Mouse (Mus musculus): ENCODE results near the gene Smim13.
"Not testable (repeated sequence)": the region's sequence is repeated elsewhere in the genome, so short reads cannot be mapped to it uniquely, and the experiment has no call there.

Smim13 gene

GRCm38 (mm10) chr13:41249538-41250317, at the start of gene Smim13:
Gene Smim13 (plus strand): TSS chr13:41249844.
- DNase-seq = peak; percentile 91 to 94

DNA sequence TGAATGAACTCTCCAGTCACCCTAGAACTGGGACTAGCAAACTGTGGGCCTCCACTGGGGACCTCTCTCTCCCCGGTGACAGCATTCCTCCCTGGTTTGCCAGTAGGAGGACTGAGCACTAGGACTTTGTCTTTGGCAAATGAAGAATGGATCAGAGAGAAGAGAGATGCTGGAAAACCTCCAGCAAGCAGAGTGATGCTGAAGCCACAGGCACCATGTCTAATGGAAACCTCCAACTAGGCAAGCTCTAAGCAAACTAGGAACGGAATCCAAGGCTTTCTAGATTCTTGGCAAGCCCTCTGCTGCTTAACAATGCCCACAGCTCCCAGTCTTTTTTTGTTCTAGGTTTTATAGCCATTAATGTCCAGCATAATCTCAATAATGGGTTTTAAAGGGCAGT, 48.8 kb upstream of the Smim13 start:
- no peak for DNase-seq

GRCm38 (mm10) chr13:41203289-41203688, 46.4 kb upstream of the Smim13 start:
- no peak for DNase-seq

DNA sequence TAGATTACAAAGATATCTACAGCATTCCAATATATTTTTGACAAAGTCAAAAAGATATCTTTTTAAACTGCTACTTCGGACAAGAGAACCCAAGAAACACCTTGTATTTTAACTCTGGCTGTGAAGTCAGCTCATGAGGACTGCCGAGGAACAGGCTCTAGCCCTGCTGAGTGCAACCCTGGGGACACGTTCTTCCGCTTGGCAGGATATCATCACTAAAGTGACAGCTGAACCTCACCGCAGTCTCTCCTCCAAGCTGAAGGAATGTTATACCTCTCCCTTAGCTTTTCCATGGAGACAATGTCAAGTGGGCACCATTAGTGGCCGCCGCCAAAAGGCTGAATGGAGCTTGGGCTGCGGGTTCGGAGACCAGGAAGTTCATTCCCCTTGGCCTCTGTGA, 46.0 kb upstream of the Smim13 start:
- DNase-seq = no peak

DNA sequence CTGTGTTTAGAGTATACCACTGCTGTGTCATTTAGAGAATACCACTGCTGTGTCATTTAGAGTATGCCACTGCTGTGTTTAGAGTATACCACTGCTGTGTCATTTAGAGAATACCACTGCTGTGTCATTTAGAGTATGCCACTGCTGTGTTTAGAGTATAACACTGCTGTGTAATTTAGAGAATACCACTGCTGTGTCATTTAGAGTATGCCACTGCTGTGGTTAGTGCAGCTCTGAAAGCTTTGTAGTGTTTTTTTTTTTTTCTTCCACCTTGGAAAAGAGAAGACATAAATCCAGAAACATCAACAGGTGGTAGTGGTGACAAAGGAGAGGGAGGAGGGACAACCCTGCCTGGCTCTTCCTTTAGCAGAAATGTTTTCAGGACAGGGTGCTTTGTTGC, 44.1 kb upstream of the Smim13 start:
- DNase-seq = not testable (repeated sequence)

- no peak for DNase-seq
These were observed 43.4 kb upstream of the Smim13 start for GRCm38 (mm10) chr13:41206241-41206640.

GRCm38 (mm10) chr13:41211276-41211675, 38.4 kb upstream of the Smim13 start:
- DNase-seq = no peak

- no peak for DNase-seq
These were observed 36.9 kb upstream of the Smim13 start for GRCm38 (mm10) chr13:41212558-41213322.

- no peak for DNase-seq
These were observed 34.0 kb upstream of the Smim13 start for GRCm38 (mm10) chr13:41215669-41216068.

- no peak for DNase-seq
These were observed 33.4 kb upstream of the Smim13 start for GRCm38 (mm10) chr13:41216236-41216635.

DNA sequence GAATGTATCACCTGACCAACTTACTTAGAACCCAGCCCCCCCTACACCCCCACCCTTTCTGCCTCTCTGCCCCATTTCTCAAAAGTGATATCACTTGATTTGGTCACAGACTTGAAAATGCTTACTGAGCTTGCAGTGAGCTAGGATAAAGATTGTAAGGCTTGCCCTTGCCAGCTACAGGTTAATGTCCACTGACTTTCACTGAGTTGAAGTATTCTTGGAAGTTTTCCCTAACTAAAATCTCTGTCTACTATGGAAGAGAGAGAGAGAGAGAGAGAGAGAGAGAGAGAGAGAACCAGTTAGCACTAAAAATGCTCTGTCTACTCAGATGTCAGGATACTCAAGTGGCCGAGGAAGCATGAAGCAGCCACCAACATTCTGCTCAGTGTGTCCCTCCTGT, 30.6 kb upstream of the Smim13 start:
- no peak for DNase-seq

DNA sequence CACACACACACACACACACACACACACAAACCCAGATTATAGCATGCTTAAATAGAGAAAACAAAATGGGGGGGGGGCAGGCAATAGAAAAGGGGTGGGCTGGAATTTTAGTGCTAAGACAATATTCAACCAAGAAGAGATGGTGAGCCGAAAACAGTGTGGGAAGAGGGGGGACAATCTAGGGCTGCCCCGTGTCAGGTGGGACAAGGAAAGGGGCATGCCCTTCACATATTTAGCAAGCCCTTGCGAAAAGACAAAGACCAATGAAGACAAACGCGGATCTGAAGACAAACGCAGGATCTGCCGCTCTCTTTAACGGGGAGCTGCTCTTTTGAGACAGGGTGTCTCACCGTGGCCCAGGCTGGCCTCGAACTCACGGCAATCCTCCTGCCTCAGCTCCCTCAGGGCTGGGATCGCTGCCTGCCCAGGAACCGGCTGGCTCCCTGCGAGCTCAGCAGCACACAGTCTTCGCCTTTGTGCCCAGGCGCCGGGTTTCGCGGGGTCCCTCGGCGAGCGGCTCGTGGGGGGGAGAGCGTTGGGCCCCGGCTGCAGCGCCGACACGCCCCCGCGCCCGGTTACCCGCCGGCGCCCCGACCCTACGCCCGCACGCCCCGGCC, 29.8 kb upstream of the Smim13 start:
- DNase-seq = peak in 1 of 2 experiments; percentile 53

DNA sequence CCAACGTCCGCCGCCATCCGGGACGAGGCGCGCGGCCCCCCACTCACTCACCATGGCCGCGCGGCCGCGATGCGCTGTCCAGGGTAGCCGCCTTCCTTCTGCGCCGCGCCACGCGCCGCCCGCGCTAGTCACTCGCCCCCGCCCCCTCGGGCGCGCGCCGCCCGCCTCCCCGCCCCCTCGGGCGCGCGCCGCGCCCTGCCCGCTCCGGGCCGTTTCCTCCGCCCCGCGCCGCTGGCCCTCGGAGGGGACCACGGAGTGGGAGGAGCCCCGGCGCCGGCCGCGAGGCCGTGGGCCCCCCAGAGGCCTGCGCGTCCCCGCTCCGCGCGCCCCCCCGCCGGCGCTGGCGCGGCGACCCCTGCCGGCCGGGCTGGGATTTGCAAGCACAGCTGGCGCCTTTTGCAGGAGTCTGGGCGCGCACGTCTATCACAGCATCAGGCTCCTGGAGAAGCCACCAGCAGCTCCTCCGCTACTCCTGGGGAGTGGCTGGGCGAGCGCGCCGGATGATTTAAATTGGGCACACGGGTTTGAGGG, 29.3 kb upstream of the Smim13 start, which contains the start of gene Elovl2:
Gene Elovl2 (minus strand): TSS at position 102 of the 531 bp plus-strand sequence.
- peak; percentile 57 to 74 for DNase-seq

GRCm38 (mm10) chr13:41226513-41226912, 23.1 kb upstream of the Smim13 start:
- DNase-seq = no peak

- no peak for DNase-seq
These were observed 21.6 kb upstream of the Smim13 start for GRCm38 (mm10) chr13:41228060-41228459.

DNA sequence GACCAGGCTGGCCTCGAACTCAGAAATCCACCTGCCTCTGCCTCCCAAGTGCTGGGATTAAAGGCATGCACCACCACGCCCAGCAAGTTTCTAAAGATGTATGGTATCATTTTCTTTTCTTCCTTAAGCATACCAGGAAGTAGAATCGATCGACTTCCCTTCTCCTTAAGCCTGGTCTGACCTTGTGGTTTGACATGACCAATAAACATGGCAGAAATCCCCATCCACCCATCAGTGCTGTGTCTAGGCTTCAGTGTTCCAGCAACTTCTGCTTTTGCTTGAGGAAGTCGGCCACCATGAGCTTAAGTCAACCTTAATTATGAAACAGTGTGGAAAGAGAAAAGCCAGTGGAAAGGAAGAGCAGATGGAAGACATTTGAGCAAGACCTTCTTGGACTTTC, 19.4 kb upstream of the Smim13 start:
- DNase-seq = no peak

GRCm38 (mm10) chr13:41231389-41231983, 18.2 kb upstream of the Smim13 start:
- DNase-seq = peak; percentile 68 to 86

DNA sequence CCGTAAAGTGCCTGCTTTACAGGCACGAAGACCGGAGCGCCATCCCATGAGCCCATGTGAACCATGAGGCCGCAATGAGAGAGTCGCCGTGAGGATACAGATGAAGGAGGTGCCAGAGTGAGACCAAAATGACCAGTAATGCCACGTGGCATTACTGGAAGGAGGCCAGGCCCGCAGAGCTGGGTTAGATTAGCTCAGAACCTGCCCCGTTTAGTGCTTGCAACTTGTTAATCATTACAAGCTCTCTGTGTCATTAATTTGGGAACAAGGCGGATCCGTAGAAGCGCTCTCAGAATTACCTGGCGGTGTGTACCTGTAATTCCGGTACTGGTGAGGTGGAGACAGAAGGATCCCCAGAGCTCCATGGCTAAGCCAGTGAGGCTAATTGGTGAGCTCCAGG, 17.4 kb upstream of the Smim13 start:
- peak in 1 of 2 experiments; percentile 43 for DNase-seq

DNA sequence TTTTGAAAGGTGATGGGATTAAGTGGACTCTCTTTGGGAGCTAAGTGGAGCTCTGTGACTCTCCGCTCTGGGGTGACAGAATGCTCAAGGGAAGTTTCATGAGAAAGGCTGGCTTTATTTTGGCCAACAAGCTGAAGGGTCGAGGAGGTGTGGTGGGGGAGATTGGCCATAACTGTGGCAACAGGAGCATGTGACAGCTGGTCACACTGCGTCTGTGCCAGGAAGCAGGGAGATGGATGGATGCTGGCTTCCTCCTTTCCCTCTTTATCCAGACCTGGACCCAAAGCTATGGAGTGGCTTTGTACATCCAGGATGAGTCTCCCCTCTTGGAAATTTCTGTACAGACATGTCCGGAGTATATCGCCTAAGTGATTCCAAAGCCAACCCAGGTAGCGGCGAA, 16.4 kb upstream of the Smim13 start:
- no peak for DNase-seq

GRCm38 (mm10) chr13:41235181-41235580, 14.5 kb upstream of the Smim13 start:
- no peak for DNase-seq

- no peak for DNase-seq
These were observed 13.6 kb upstream of the Smim13 start for GRCm38 (mm10) chr13:41235845-41236741.
